Mouse (Mus musculus) E14TG2a.4 (cell line): ENCODE measurements at regions not wholly inside any gene's neighbourhood (a gene's known extent, or its start where the extent isn't known, plus 50 kb on each side); places are given as distances from the start of the nearest gene placed in this dataset.
"Not testable (repeated sequence)": the region's sequence is repeated elsewhere in the genome, so short reads cannot be mapped to it uniquely, and the experiment has no call there.

Source experiments
- H3K27me3 ChIP-seq: 2 replicates; pipeline ENCODE4 v1.6.1; 2014; ENCODE audit warnings: low read length, control low read depth; ENCODE audit not compliant: insufficient read depth
- H3K36me3 ChIP-seq: 2 replicates; pipeline ENCODE4 v1.6.1; 2014; ENCODE audit warnings: low read length, control low read depth; ENCODE audit not compliant: insufficient read depth
- H3K4me1 ChIP-seq: replicated peaks from 2 replicates; pipeline ENCODE4 v1.6.1; 2014; ENCODE audit warnings: low read depth, low read length, control low read depth
- H3K4me3 ChIP-seq: replicated peaks from 2 replicates; pipeline ENCODE4 v1.5.1; 2014; ENCODE audit warnings: mild to moderate bottlenecking, low read length
- H3K9me3 ChIP-seq: 2 replicates; pipeline ENCODE4 v1.6.1; 2014; ENCODE audit warnings: low read length, control low read depth
- CTCF ChIP-seq: conservative IDR thresholded peaks from 2 replicates; pipeline ENCODE4 v1.5.1; 2014; ENCODE audit warnings: low read length
- NANOG ChIP-seq: IDR thresholded peaks from 2 replicates; pipeline ENCODE4 v1.6.1; 2014; ENCODE audit warnings: borderline replicate concordance, low read length, mixed read lengths
- POU5F1 ChIP-seq: IDR thresholded peaks from 2 replicates; pipeline ENCODE4 v1.6.1; 2014; ENCODE audit warnings: low read length, borderline replicate concordance

DNA sequence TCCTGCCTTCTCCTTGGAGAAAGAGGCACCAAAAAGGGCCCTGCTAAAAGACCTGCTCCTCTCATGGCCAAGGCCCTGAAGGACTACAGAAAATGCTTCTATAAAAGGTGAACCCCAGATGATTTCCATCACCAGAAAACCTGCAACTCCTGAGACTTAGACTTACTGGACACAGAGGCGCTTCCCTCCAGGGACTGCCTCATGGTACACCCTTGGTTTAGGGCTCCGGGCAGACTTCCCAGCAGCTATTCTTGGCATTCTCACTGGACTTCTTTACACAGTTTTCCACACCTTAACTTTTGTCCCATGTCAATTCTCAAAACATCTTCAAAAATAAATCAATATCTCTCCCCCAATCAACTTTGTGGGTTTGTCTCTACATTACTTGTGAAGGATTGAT lies 393.2 kb downstream of the Gpm6a start:
- not testable (repeated sequence) for H3K4me3 ChIP-seq, H3K4me1 ChIP-seq, H3K27me3 ChIP-seq, H3K9me3 ChIP-seq, H3K36me3 ChIP-seq

DNA sequence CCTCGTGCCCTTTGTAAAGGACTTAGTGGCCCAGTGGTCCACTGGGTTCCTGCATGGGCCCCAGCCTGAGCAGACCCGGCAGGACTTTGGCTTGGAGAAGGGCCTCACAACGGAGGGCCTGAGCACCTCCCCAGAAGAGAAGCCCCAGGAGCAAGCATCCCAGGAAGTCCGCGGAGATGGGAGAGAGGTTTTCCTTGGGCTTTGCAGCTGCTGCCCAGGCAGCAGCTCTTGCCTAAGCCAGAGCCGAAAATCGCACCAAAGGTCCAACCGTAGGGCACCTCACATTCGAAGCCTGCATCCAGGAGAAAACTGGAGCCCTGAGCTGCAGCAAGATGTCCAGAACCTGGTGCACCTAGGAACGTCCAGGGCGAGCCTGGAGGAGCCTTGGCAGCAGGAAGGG lies 405.2 kb downstream of the Gpm6a start:
- H3K9me3 ChIP-seq, H3K4me3 ChIP-seq, H3K27me3 ChIP-seq, H3K36me3 ChIP-seq, H3K4me1 ChIP-seq: not testable (repeated sequence)

DNA sequence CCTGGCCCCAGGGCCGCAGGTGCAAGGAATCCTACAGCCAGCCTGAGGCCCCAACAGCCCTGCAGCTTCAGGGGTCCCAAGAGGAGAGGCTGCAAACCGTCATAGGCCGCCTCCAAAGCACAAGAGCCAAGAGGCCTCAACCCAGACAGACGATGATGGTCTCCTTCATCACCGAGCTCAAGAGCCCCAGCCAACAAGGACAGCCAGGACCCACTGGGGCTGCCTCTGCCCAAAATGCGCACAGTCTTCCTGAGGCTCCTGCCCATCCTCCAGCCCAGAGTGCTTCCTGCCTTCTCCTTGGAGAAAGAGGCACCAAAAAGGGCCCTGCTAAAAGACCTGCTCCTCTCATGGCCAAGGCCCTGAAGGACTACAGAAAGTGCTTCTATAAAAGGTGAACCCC lies 412.8 kb downstream of the Gpm6a start:
- H3K9me3 ChIP-seq, H3K4me3 ChIP-seq, H3K4me1 ChIP-seq, H3K36me3 ChIP-seq, H3K27me3 ChIP-seq: not testable (repeated sequence)

DNA sequence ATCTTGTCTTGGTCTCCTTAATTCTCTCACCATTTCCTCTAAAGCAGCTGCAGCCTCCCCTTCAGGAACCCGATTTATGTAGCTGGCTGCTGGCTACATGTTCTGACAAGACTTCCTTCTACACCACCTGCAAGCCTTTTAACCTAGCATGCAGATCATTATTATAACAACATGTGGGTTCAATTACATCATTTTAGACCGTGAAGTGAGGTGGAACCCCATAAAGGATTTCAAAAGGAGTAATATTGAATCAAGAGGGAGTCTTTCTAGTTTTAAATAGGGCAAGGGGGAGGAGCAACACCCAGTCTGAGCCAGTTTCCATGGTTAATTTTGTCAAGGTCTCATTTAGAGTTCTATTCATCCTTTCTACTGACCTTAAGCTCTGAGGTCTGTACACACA lies 442.4 kb downstream of the Gpm6a start:
- Histone ChIP-seq H3K9me3 (peaks cover 25% of the 10 kb centered on the region), H3K4me1 (no peaks in the 10 kb centered on the region), H3K4me3 (no peak overlapping the region), H3K36me3 (no peaks in the 10 kb centered on the region), H3K27me3 (peaks cover 9% of the 10 kb centered on the region)
- no peak for TF ChIP-seq NANOG
- no peak for TF ChIP-seq POU5F1
- no peak for TF ChIP-seq CTCF

DNA sequence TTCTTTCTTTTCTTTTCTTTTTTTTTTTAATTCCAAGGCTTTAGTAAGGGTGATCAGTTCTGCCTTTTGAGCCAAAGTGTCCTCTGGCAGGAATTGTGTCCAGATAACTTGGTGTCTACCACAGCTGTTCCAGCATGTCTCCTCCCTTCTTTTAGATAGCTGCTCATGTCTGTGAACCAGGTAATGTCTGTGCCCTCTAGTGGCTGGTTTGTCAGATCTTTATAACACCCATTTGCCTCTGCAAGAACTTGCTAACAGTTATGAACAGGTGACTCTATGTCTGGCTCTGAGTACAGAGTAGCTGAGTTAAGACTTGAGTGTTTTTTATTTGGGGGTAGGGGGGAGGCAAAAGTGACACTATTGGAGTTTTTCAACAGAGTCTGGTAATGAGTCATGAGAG lies 443.7 kb downstream of the Gpm6a start:
- no peak for TF ChIP-seq NANOG
- TF ChIP-seq CTCF = peak; percentile 34
- TF ChIP-seq POU5F1 = no peak
- Histone ChIP-seq H3K4me1 (no peaks in the 10 kb centered on the region), H3K4me3 (no peak overlapping the region), H3K9me3 (peaks cover 13% of the 10 kb centered on the region), H3K27me3 (0 out of 2 replicates have a peak, but pooled peaks cover 2% of the 10 kb centered on the region), H3K36me3 (no peaks in the 10 kb centered on the region)

DNA sequence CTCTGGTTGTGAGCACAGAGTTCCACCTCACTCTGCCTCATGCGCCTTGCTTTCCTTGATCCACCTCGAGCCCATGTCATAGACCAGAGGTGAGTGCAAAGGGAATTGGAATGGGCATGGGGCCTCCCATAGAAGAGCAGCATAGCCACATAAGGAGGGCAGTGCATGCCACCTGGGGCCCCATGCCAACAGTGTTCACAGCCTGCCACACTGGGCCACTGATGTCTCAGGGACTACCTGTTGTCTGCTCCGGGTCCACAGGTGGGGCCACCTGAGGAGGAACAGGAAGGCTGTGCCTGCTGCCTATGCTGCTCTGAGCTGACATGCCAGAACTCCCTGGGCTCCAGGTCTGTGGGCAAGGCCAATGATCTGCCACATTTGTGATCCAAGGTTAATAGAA lies 445.8 kb downstream of the Gpm6a start:
- H3K4me3 ChIP-seq = no peak overlapping the region
- no peaks in the 10 kb centered on the region for H3K4me1 ChIP-seq
- no peak for TF ChIP-seq POU5F1
- no peak for TF ChIP-seq CTCF
- TF ChIP-seq NANOG = no peak
- H3K36me3 ChIP-seq = no peaks in the 10 kb centered on the region
- peaks cover 6% of the 10 kb centered on the region for H3K9me3 ChIP-seq
- H3K27me3 ChIP-seq = 0 out of 2 replicates have a peak, but pooled peaks cover 2% of the 10 kb centered on the region

DNA sequence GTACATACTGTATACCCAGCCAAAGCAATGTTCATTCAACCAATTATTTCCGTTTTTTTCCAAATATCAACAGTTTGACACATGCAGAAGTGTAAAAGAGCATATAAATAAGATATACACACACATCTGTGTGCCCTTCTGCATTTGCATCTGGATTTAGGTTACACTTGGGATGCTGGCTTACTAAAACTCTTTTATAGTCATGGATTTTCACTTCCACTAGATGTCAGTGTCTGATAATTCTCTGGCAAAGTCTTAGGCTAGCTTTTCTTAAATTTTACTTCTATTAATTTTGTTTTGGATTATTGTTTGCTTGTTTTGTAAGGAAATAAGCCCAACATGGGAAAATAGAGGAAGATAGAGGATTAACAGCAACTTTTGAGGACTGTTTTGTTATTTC lies 452.3 kb downstream of the Gpm6a start:
- H3K27me3 ChIP-seq, H3K4me1 ChIP-seq, H3K36me3 ChIP-seq, H3K4me3 ChIP-seq, H3K9me3 ChIP-seq: not testable (repeated sequence)
